Mouse (Mus musculus) limb, embryonic 11.5 days (tissue): ENCODE results near the gene Dpt. TPM values are rescaled to one million over a fixed set of nuclear protein-coding genes. Genes with fewer than 3 reads are reported as not detected.
"Not testable (repeated sequence)": the region's sequence is repeated elsewhere in the genome, so short reads cannot be mapped to it uniquely, and the experiment has no call there.

Experiments used
- ATAC-seq: fragments of 200-750 bp; cut with Nextera tagmentation; 2 replicates; pipeline ENCODE4 v1.8.0; 2017; ENCODE audit warnings: low read depth; ENCODE audit not compliant: insufficient number of reproducible peaks, low FRiP score, low TSS enrichment
- DNase-seq: peaks from one replicate; pipeline ENCODE4 v3.0.0-alpha.2; 2015; ENCODE audit warnings: low spot score
- H3K27ac ChIP-seq: fragments of 300-500 bp; sonication (generic); replicated peaks from 2 replicates; pipeline ENCODE4 v1.5.1; 2014; ENCODE audit warnings: low read depth, mild to moderate bottlenecking, low read length
- H3K27me3 ChIP-seq: fragments of 300-500 bp; sonication (generic); 2 replicates; pipeline ENCODE4 v1.6.1; 2014; ENCODE audit warnings: mild to moderate bottlenecking, low read length, mixed read lengths; ENCODE audit not compliant: control insufficient read depth, insufficient read depth
- H3K36me3 ChIP-seq: fragments of 300-500 bp; sonication (generic); 2 replicates; pipeline ENCODE4 v1.6.1; 2014; ENCODE audit warnings: mild to moderate bottlenecking, low read length, moderate library complexity, mixed read lengths; ENCODE audit not compliant: control insufficient read depth, insufficient read depth
- H3K4me1 ChIP-seq: fragments of 300-500 bp; sonication (generic); 2 replicates; pipeline ENCODE4 v1.6.1; 2014; ENCODE audit warnings: low read length, mixed read lengths; ENCODE audit not compliant: control insufficient read depth, insufficient read depth
- H3K4me2 ChIP-seq: fragments of 300-500 bp; sonication (generic); 2 replicates; pipeline ENCODE4 v1.6.1; 2014; ENCODE audit warnings: low read depth, mild to moderate bottlenecking, moderate library complexity; ENCODE audit not compliant: severe bottlenecking
- H3K4me3 ChIP-seq: fragments of 300-500 bp; sonication (generic); 2 replicates; pipeline ENCODE4 v1.5.1; 2014; ENCODE audit warnings: low read depth, low read length
- H3K9ac ChIP-seq: fragments of 300-500 bp; sonication (generic); 2 replicates; pipeline ENCODE4 v1.6.1; 2014; ENCODE audit warnings: mild to moderate bottlenecking, low read length
- H3K9me3 ChIP-seq: fragments of 300-500 bp; sonication (generic); 2 replicates; pipeline ENCODE4 v1.6.1; 2016; ENCODE audit warnings: low read length; ENCODE audit not compliant: control insufficient read depth
- WGBS: fragments of 180-500 bp; shearing (Covaris S2); extraction: QIAGEN DNeasy Blood & Tissue Kit; methylation state at CpG from one replicate; pipeline ENCODE4 v1.1.7; 2014; 5-methylcytosine and 5-hydroxymethylcytosine counted together
- polyA plus RNA-seq: library from polyadenylated mRNA; unstranded; fragments of >200 nt; fragmentation: Nextera tagmentation; extraction: Ambion mirVana; gene quantifications from 2 replicates; pipeline ENCODE4 v1.2.1, GENCODE M21; 2014

Gene Dpt
- polyA plus RNA-seq, 1 experiment from 2014 or later = 0.11 TPM

- Histone ChIP-seq H3K9ac (no peak overlapping the region), H3K4me1 (no peaks in the 10 kb centered on the region), H3K27me3 (no peaks in the 10 kb centered on the region), H3K9me3 (no peaks in the 10 kb centered on the region), H3K4me3 (no peak overlapping the region), H3K36me3 (no peaks in the 10 kb centered on the region), H3K4me2 (no peak overlapping the region), H3K27ac (no peak overlapping the region)
- no peak for ATAC-seq
- WGBS = 69% methylated on average over 2 of the region's 2 CpGs
- DNase-seq = no peak
Observed at GRCm38 (mm10) chr1:164824896-164825295, 28.5 kb downstream of the Dpt start.

GRCm38 (mm10) chr1:164829881-164830280 is 33.4 kb downstream of the Dpt start:
- Histone ChIP-seq H3K27me3 (no peaks in the 10 kb centered on the region), H3K36me3 (no peaks in the 10 kb centered on the region), H3K4me1 (no peaks in the 10 kb centered on the region), H3K27ac (no peak overlapping the region), H3K9me3 (no peaks in the 10 kb centered on the region), H3K4me2 (no peak overlapping the region), H3K9ac (no peak overlapping the region), H3K4me3 (no peak overlapping the region)
- no peak for DNase-seq
- WGBS = 60% methylated on average over 1 of the region's 1 CpGs
- ATAC-seq = no peak

- DNase-seq (no peak), ATAC-seq (no peak)
- Histone ChIP-seq H3K27ac (no peak overlapping the region), H3K27me3 (no peaks in the 10 kb centered on the region), H3K4me3 (no peak overlapping the region), H3K36me3 (no peaks in the 10 kb centered on the region), H3K9ac (no peak overlapping the region), H3K4me1 (no peaks in the 10 kb centered on the region), H3K4me2 (no peak overlapping the region), H3K9me3 (no peaks in the 10 kb centered on the region)
- WGBS = 89% methylated on average over 5 of the region's 5 CpGs
Observed at GRCm38 (mm10) chr1:164832459-164832858, 36.0 kb downstream of the Dpt start.

- 87% methylated on average over 7 of the region's 7 CpGs for WGBS
- ATAC-seq = no peak
Observed at GRCm38 (mm10) chr1:164848616-164849265, 52.3 kb downstream of the Dpt start.

GRCm38 (mm10) chr1:164855700-164856099 is 59.3 kb downstream of the Dpt start:
- not testable (repeated sequence) for H3K9ac ChIP-seq, H3K27me3 ChIP-seq, H3K4me1 ChIP-seq, ATAC-seq, H3K4me3 ChIP-seq, H3K36me3 ChIP-seq, H3K9me3 ChIP-seq, H3K27ac ChIP-seq, DNase-seq, H3K4me2 ChIP-seq
- 73% methylated on average over 2 of the region's 2 CpGs for WGBS

More at GRCm38 (mm10) chr1:164848616-164849265, 52.3 kb downstream of the Dpt start:
- H3K9ac ChIP-seq = no peak overlapping the region
- no peaks in the 10 kb centered on the region for H3K4me1 ChIP-seq
- no peaks in the 10 kb centered on the region for H3K27me3 ChIP-seq
- no peaks in the 10 kb centered on the region for H3K9me3 ChIP-seq
- no peak for DNase-seq
- no peak overlapping the region for H3K4me3 ChIP-seq
- no peak overlapping the region for H3K4me2 ChIP-seq
- H3K27ac ChIP-seq = no peak overlapping the region
- H3K36me3 ChIP-seq = no peaks in the 10 kb centered on the region

GRCm38 (mm10) chr1:164859952-164860351 is 63.5 kb downstream of the Dpt start:
- Histone ChIP-seq H3K4me1 (no peaks in the 10 kb centered on the region), H3K27ac (no peak overlapping the region), H3K27me3 (no peaks in the 10 kb centered on the region), H3K36me3 (no peaks in the 10 kb centered on the region), H3K9me3 (no peaks in the 10 kb centered on the region), H3K9ac (no peak overlapping the region), H3K4me2 (no peak overlapping the region), H3K4me3 (no peak overlapping the region)
- WGBS = 81% methylated on average over 11 of the region's 11 CpGs
- DNase-seq (no peak), ATAC-seq (no peak)

GRCm38 (mm10) chr1:164860782-164861181 is 64.3 kb downstream of the Dpt start:
- ATAC-seq (no peak), DNase-seq (no peak)
- no peaks in the 10 kb centered on the region for H3K4me1 ChIP-seq
- H3K9ac ChIP-seq = no peak overlapping the region
- no peak overlapping the region for H3K4me2 ChIP-seq
- no peak overlapping the region for H3K27ac ChIP-seq
- H3K36me3 ChIP-seq = no peaks in the 10 kb centered on the region
- H3K4me3 ChIP-seq = no peak overlapping the region
- no peaks in the 10 kb centered on the region for H3K9me3 ChIP-seq
- H3K27me3 ChIP-seq = no peaks in the 10 kb centered on the region
- 90% methylated on average over 2 of the region's 2 CpGs for WGBS

- WGBS = 84% methylated on average over 4 of the region's 4 CpGs
Observed at GRCm38 (mm10) chr1:164861501-164861900, 65.1 kb downstream of the Dpt start.

More at GRCm38 (mm10) chr1:164861501-164861900, 65.1 kb downstream of the Dpt start:
- DNase-seq (no peak), ATAC-seq (no peak)
- H3K9ac ChIP-seq = no peak overlapping the region
- H3K9me3 ChIP-seq = no peaks in the 10 kb centered on the region
- no peaks in the 10 kb centered on the region for H3K36me3 ChIP-seq
- no peaks in the 10 kb centered on the region for H3K4me1 ChIP-seq
- H3K4me2 ChIP-seq = no peak overlapping the region
- no peaks in the 10 kb centered on the region for H3K27me3 ChIP-seq
- no peak overlapping the region for H3K27ac ChIP-seq
- H3K4me3 ChIP-seq = no peak overlapping the region
